Mouse (Mus musculus) inflammation-experienced regulatory T-cells, adult 6 months (primary cell): ENCODE results near the gene Clip4. TPM values are rescaled to one million over a fixed set of nuclear protein-coding genes. Genes with fewer than 3 reads are reported as not detected.

Experiments used
- ATAC-seq: one replicate; pipeline ENCODE4 v1.8.0; 2017
- polyA plus RNA-seq, 3 experiments: library from polyadenylated mRNA; unstranded; fragments of 100-300 nt; shearing (Covaris generic); gene quantifications; one replicate each; pipeline ENCODE4 v1.2.1; 2017

Clip4 gene
- polyA plus RNA-seq, 3 experiments from 2014 or later = 0.28 TPM; not detected in 2

GRCm38 (mm10) chr17:71795521-71796205 is 27.4 kb downstream of the Clip4 start:
- no peak for ATAC-seq

GRCm38 (mm10) chr17:71803456-71803855 is 35.2 kb downstream of the Clip4 start:
- ATAC-seq = no peak

- ATAC-seq = no peak
These were observed 35.6 kb downstream of the Clip4 start for GRCm38 (mm10) chr17:71803876-71804275.

DNA sequence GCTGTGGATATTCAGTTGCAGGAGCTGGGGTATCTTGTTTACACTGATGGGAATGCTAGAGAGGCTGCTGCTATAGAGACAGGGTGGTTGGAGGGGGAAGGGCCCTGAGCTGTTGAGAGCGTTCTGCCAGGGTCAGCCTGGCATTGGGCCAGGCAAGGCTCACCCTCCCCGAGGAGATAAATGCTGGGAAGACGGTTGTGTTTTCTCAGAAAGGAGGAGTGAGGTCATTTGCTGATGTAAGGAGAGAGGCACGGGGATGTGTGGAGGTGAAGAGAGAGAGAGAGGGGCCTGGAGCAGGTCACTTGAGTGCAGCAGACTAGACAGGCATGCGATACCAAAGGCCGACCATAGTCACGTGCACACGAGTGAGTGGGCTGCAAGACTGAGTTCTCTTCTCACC is 42.8 kb downstream of the Clip4 start:
- ATAC-seq = no peak

DNA sequence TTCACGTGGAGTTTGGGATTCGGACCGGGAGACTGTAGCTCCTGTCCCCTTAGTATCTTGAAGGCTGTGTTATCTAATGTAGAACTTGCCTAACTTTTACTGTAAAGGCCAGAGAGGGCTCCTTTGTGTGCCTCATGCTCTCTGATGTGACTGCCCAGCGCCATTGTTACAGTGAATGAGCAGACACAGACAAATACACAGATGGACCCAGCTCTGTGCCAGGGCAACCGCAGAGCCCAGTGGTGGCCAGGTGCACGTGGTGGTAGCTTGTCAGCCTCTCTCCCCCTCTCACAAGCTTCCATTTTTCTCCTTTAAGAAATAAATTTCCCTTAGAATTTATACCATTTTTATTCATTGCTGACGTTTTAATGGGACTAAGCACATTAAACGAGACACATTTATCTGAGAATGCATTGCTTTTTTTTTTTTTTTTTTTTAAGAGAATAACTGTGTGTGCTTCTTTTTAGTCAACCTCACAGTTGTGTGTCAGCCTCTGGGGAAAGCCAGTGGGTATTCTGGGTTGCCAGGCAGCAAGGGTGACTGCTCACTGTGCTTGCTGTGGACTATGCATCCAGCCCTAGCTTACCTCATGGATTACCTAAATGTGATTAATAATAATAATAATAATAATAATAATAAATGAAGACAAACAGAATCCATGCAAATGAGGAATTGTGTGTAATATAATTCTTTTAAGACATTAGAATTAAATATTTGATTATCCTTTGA is 48.0 kb downstream of the Clip4 start:
- ATAC-seq = no peak

GRCm38 (mm10) chr17:71823622-71824306 is 55.5 kb downstream of the Clip4 start:
- ATAC-seq = no peak

DNA sequence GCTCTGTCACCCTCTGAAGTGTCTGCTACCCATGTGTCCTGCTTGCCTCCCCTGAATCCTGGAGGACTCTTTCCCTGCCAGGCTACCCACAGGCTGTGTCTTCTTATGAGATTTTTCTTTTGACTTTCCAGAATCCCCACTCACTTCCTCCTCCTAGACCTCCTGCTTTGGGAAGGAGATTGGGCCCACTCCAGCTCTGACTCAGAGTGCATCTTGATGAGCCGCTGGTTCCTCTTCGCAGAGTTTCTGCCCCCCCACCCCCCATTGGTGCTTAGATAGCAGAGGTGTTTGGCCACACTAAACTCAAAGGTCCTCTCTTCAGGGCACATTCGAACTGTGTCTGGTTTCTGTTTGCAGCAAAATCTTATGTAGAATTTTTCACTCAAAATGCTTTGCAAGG is 58.3 kb downstream of the Clip4 start:
- no peak for ATAC-seq

- ATAC-seq = no peak
These were observed 59.4 kb downstream of the Clip4 start for GRCm38 (mm10) chr17:71827627-71828026.

DNA sequence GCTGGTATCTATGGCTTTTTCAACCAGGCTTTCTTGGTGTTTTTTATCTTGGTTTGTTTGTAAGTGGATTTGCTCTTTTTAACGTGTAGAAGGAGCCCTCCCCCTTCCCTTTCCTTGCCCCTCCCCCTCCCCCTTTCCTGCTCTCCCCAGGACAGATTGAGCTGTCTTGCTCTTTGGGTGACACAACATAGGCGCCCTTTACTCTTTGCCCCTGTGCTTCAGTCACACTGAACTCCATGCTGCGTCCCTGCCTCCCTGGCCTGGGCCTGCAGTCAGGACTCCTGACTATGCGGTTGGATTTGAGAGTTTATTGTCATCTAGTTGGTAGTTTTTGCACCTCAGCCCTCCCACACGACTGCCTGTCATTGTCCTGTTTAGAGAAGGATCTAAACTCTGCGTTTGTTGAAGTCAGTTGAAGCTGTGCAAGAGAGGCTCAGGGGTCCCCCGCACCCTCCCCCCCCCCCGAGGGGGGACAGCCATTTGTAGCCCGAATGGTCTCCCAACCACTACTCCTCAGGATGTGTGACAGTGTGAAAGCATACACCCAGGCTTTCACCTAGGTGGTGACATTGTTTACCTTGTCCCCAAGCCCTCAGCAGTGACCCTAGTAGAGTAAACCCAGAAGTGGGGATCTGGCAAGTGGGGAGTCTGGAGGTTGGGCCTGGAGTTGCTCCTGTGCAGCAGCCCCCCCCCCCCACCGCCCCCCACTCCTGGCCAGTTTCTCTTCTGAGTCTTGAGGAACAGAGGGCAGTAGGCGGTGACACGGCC is 60.6 kb downstream of the Clip4 start:
- ATAC-seq = no peak

DNA sequence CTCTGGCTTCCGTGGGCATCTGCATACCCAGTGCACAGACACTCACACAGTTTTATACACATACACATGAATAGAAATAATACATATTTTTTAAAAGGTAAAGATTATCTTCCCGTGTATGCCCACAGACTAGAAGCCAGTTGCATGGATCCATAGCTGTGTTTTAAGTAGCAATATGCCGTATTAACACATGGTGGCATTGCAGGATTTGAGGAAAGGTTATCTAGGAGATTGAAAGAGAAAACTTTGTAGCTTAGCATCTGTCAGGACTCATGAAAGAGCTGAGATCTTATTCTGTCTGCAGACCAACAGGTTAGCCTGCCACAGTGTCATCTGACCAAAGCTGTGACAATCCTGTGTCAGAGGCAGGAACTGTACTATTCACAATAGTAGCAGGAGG is 63.7 kb downstream of the Clip4 start:
- ATAC-seq = no peak

- no peak for ATAC-seq
These were observed 93.9 kb downstream of the Clip4 start for GRCm38 (mm10) chr17:71862184-71862583.

DNA sequence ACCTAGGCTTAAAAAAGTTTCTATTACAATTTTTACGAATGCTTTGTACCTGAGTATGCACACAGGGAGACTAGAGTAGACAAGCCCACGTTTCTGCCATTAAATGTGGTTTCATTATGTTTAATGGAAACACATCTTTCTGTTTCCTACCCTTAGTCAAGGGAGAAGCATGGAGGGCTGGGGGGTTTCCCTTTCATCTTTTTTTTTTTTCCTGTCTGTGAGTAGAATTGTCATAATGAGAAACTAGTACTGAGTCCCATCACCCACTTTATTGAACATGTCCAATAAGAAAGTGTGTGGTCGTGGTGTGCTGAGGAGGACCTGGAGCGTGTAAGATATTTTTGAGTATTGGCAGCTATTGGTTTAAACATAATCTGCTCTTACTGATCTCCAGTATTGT is 94.6 kb downstream of the Clip4 start:
- no peak for ATAC-seq

- no peak for ATAC-seq
These were observed 95.8 kb downstream of the Clip4 start for GRCm38 (mm10) chr17:71864039-71864438.

- ATAC-seq = no peak
These were observed 97.2 kb downstream of the Clip4 start for GRCm38 (mm10) chr17:71865437-71865836.

GRCm38 (mm10) chr17:71867892-71868291 is 99.6 kb downstream of the Clip4 start:
- ATAC-seq = no peak

GRCm38 (mm10) chr17:71868828-71869227 is 100.6 kb downstream of the Clip4 start:
- ATAC-seq = no peak

DNA sequence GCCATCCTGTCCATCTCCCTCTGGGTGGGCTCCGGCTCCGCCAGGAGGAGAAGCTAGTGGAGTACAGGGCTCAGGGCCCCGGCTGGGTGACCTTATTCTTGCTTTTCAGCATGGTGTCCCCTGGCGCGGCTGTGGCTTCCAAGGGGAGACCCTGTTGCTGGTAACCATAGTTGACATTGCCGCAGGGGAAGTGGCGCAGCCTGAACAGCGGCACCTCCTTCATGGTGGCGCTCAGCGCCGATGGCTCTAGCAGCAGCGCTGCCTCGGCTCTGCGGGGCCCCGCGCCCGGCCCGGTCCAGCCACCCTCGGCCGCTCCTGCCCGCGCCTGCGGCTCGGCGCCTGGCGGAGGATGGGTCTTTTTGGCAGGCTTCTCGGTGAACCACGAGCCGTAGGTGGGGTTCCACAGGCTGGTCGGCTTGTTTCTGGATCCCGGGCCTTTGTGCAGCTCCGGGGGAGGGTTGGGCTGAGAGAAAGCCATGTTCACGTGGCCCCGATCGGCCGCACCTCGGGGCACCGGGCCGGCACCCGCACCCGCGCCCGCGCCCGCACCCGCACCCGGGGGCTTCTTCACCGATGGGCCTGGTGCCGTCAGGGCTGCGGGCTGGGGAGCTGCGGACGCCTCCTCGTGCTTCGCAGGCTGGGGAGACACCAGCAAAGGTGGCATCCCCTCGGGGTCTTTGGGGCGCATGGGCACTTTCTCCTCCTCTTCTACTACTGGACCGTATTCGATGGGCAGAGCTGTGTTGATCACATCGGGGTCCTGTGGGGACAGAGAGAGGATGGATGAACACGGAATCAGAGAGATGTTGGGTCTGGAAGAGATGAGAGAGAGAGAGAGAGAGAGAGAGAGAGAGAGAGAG is 101.3 kb downstream of the Clip4 start:
- no peak for ATAC-seq

DNA sequence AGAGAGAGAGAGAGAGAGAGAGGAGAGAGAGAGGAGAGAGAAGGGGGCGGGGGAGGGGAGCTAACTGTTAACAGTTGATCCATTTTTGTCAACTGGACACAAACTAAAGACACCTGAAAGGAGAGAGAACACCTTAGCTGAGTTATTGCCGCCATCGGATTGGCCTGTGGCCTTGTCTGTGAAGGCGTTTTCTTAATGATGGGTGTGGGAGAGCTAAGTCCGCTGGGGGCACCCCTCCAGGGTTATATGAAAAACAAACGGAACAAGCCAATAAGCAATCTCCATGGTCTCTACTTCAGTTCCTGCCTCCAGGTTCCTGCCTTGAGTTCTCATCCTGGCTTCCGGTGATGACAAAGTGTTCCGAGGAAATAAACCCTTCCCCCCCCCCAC is 102.0 kb downstream of the Clip4 start:
- no peak for ATAC-seq

DNA sequence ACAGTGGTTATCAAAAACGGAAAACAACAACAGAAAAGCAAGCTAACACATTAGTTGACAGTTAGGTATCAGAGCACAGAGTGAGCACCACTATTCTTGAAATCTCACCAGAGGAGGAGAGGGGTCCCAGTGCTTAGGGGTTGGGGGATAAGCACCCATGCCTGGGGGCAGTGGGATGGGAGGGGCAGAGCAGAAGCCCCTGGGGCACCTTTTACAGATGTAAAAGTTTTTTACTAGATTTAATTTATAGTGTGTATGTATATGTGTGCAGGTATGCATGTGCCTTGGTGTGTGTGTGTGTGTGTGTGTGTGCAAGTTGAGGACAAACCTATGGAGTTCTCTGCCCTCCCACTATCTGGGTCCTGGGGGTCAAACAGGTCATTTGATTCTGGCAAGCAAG is 102.4 kb downstream of the Clip4 start:
- no peak for ATAC-seq

DNA sequence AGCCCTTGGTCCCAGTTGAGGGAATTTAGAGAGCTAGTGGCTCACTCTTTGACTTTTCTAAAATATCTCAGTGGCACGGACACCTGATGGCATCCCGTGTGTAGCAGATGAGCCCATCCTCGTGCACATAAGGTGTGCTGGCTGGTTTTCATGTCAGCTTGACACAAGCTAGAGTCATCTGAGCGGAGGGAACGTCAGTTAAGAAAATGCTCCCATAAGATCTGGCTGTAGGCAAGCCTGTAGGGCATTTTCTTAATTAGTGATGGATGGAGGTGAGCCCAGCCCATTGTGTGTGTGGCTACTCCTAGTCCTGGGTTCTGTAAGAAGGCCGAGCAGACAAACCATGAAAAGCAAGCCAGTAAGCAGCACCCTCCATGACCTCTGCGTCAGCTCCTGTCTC is 103.7 kb downstream of the Clip4 start:
- no peak for ATAC-seq

DNA sequence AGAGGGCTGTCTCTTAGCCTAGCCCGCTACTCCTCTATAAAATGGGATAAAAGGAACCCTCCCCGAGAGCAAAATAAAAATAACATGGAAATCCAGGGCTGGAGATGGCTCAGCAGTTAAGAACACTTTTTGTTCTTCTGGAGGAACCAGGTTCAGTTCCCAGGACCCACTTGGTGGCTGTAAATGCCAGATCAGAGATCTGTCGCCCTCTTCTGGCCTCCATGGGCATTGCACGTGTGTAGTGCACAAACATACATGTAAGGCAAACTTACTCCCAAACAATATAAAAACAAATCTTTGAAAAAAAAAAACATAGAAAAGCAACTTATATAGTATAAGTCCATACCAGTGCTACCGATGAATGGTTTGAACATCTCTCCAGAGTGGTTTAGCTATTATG is 104.7 kb downstream of the Clip4 start:
- ATAC-seq = no peak

GRCm38 (mm10) chr17:71874077-71874476 is 105.8 kb downstream of the Clip4 start:
- no peak for ATAC-seq
